Mouse (Mus musculus) frontal cortex, postnatal 14 days (tissue): ENCODE measurements at regions not wholly inside any gene's neighbourhood (a gene's known extent, or its start where the extent isn't known, plus 50 kb on each side); places are given as distances from the start of the nearest gene placed in this dataset.
"Not testable (repeated sequence)": the region's sequence is repeated elsewhere in the genome, so short reads cannot be mapped to it uniquely, and the experiment has no call there.

ENCODE experiments used
- DNase-seq, 2 experiments: peaks; one replicate each; pipeline ENCODE4 v3.0.0; 2022; ENCODE audit warnings: low spot score in 2 of 2

GRCm38 (mm10) chr10:19297669-19298068, 58.7 kb upstream of the Olig3 start:
- no peak for DNase-seq

GRCm38 (mm10) chr10:19295388-19296013, 60.8 kb upstream of the Olig3 start:
- no peak for DNase-seq

GRCm38 (mm10) chr10:19291474-19291873, 64.9 kb upstream of the Olig3 start:
- no peak for DNase-seq

- not testable (repeated sequence) for DNase-seq
Observed at GRCm38 (mm10) chr10:19291039-19291438, 65.3 kb upstream of the Olig3 start.

- DNase-seq: no peak
Observed at GRCm38 (mm10) chr10:19282166-19282565, 74.2 kb upstream of the Olig3 start.

GRCm38 (mm10) chr10:19281021-19281420, 75.3 kb upstream of the Olig3 start:
- DNase-seq: no peak

GRCm38 (mm10) chr10:19278189-19278842, 78.0 kb upstream of the Olig3 start:
- no peak for DNase-seq

GRCm38 (mm10) chr10:19277103-19277827, 79.1 kb upstream of the Olig3 start:
- no peak for DNase-seq

GRCm38 (mm10) chr10:19274985-19275384, 81.3 kb upstream of the Olig3 start:
- DNase-seq: no peak

GRCm38 (mm10) chr10:19269418-19269817, 86.9 kb upstream of the Olig3 start:
- no peak for DNase-seq

GRCm38 (mm10) chr10:19268051-19268450, 88.3 kb upstream of the Olig3 start:
- no peak for DNase-seq

- peak in 1 of 2 experiments; percentile 37 for DNase-seq
Observed at GRCm38 (mm10) chr10:19240102-19240759, 116.1 kb upstream of the Olig3 start.

GRCm38 (mm10) chr10:19216240-19216639, 140.1 kb upstream of the Olig3 start:
- no peak for DNase-seq

- DNase-seq: no peak
Observed at GRCm38 (mm10) chr10:19209751-19210150, 146.6 kb upstream of the Olig3 start.

- DNase-seq: no peak
Observed at GRCm38 (mm10) chr10:19208101-19208722, 148.1 kb upstream of the Olig3 start.

- no peak for DNase-seq
Observed at GRCm38 (mm10) chr10:19207505-19207904, 148.8 kb upstream of the Olig3 start.

GRCm38 (mm10) chr10:19200311-19200710, 156.0 kb upstream of the Olig3 start:
- no peak for DNase-seq

GRCm38 (mm10) chr10:19195676-19196075, 160.7 kb upstream of the Olig3 start:
- no peak for DNase-seq

GRCm38 (mm10) chr10:19194646-19195045, 161.7 kb upstream of the Olig3 start:
- DNase-seq: no peak

- DNase-seq: no peak
Observed at GRCm38 (mm10) chr10:19192971-19193758, 163.2 kb upstream of the Olig3 start.

- no peak for DNase-seq
Observed at GRCm38 (mm10) chr10:19192221-19192620, 164.1 kb upstream of the Olig3 start.
